Mouse (Mus musculus) frontal cortex, postnatal 14 days (tissue): ENCODE measurements around the gene Rft1.
"Not testable (repeated sequence)": the region's sequence is repeated elsewhere in the genome, so short reads cannot be mapped to it uniquely, and the experiment has no call there.

ENCODE experiments used
- DNase-seq, 2 experiments: peaks; one replicate each; pipeline ENCODE4 v3.0.0; 2022; ENCODE audit warnings: low spot score in 2 of 2

Gene Rft1

GRCm38 (mm10) chr14:30671095-30671985 lies 17.2 kb downstream of the Rft1 start:
- no peak for DNase-seq

DNA sequence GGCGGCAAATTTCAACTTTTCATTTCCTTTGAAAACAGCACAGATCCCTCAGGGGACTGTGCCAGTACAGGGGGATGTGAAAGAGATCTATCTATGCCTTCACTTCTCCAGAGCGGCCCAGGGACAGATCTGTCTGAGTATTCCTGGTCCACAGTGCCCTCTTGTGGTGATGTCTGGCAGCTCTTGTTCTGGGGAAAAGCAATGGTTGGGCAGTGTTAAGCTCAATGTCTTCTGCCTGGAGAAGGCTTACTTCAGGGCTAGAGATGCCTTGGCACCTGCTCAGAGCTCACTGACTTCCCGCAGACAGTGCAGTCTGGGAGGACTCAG lies 17.8 kb downstream of the Rft1 start:
- peak; percentile 81 to 94 for DNase-seq

DNA sequence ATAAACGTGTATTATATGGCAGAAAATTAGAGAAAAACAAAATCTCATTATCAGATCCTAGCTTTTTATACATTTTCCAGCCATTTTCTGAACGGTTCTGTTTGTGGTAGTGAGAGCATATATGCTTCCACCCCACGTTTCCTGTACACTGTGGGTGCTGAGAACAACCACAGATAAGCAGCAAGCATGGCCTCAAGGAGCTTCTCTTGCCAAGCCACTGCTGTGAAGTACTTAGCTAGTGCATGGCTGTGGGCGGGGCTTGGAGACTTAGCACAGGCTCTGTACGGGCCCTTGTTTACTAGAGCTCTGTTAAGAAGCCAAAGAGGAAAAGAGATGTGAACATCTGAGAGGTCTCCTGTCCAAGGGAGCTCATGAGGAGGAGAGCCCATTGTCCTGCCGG lies 20.8 kb downstream of the Rft1 start:
- DNase-seq: no peak

- DNase-seq: no peak
These were observed 28.0 kb downstream of the Rft1 start for GRCm38 (mm10) chr14:30682131-30682530.

DNA sequence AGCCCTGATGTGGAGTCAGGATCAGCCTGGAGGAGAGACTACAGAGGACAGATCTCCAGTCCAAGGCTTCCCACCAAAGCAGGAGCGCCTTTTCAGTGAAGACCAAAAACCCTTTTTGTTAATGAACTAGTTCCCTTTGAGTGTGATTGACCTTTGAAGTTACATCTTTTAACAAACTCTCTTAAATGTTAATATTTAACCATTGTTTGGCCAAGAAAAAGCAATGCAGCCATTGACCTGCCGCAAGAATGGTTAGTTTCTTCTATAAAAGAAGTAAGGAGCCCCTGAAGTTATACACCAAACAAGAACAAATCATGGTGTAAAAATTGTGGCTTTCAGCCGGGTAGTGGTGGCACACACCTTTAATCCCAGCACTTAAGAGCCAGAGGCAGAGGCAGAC lies 36.5 kb downstream of the Rft1 start:
- DNase-seq: no peak

GRCm38 (mm10) chr14:30692439-30692838 lies 38.3 kb downstream of the Rft1 start:
- no peak for DNase-seq

- DNase-seq: no peak
These were observed 40.6 kb downstream of the Rft1 start for GRCm38 (mm10) chr14:30694786-30695185.

- DNase-seq: peak; percentile 65 to 68
These were observed 41.4 kb downstream of the Rft1 start for GRCm38 (mm10) chr14:30695609-30696008.

DNA sequence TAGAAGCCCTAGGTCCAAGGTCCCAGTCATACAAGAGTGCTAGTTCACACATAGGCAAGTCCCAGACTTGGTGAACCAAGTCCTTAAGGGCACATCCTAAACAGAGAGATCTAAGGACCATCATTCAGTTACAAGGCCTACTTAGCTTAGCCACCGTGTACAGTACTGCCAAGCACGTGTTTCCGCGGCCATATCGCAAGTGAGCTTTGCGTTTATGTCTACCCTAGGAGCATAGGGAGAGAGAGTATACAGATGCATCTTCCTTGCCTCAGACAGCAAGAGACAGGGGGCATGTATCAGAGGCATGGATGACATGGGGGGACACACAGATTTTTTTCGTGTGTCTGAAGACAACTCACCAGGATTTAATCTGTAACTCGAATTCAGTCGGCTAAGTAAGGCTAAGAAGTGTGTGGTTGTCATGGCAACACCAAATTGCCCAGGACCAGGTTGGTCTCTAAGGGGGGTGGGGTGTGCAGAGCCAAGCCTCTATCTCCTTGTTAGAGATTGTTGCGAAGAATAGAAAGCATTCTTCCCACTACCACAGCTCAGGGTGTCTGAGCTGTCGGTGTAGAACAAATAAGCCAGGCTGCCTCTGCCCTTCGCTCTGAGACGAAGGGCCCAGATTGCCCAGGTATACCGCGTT lies 43.4 kb downstream of the Rft1 start:
- no peak for DNase-seq

DNA sequence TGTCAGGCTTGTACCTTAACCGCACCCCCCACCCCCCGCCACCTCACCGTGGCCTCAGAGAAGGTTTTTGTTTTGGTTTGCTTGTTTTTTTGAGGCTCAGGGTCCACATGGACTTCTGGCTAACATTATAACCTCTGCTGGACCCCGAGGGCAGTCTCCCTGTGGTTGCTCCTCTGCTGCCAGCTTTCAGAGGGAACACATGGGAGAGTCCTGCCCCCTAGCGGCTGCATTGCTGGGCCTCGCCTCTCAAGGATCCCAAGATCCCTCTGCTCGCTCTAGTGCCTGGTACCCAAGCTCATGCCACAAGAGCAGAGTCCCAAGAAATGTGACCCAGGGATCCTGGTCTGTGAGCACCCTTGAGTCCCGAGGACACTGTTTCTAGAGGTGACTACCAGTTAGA lies 45.5 kb downstream of the Rft1 start:
- peak in 1 of 2 experiments; percentile 34 for DNase-seq

- no peak for DNase-seq
These were observed 48.4 kb downstream of the Rft1 start for GRCm38 (mm10) chr14:30702512-30702911.

- no peak for DNase-seq
These were observed 48.9 kb downstream of the Rft1 start for GRCm38 (mm10) chr14:30703079-30703478.

- no peak for DNase-seq
These were observed 50.1 kb downstream of the Rft1 start for GRCm38 (mm10) chr14:30704098-30704855.

GRCm38 (mm10) chr14:30711892-30712291 lies 57.7 kb downstream of the Rft1 start:
- no peak for DNase-seq

GRCm38 (mm10) chr14:30713769-30714168 lies 59.6 kb downstream of the Rft1 start:
- DNase-seq: no peak

- DNase-seq: no peak
These were observed 60.8 kb downstream of the Rft1 start, which contains the start of gene Sfmbt1 for GRCm38 (mm10) chr14:30714799-30715617. Gene Sfmbt1, plus strand, starts transcription at chr14:30714849.

- peak; percentile 55 to 66 for DNase-seq
These were observed 61.5 kb downstream of the Rft1 start for GRCm38 (mm10) chr14:30715618-30716050.

- DNase-seq: peak in 1 of 2 experiments; percentile 23
These were observed 62.1 kb downstream of the Rft1 start for GRCm38 (mm10) chr14:30716051-30716952.

- DNase-seq: no peak
These were observed 62.8 kb downstream of the Rft1 start for GRCm38 (mm10) chr14:30716953-30717285.

DNA sequence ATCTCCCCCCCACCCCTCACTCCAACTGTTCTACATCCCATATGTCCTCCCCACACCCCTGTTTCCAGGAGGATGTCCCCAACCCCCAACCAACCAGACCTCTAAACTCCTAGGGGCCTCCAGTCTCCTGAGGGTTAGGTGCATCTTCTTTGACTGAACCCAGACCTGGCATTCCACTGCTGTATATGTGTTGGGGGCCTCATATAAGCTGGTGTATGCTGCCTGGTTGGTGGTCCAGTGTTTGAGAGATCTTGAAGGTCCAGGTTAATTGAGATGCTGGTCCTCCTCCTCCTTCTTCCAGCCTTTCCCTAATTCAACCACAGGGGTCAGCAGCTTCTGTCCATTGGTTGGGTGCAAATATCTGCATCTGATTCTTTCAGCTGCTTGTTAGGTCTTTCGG lies 64.5 kb downstream of the Rft1 start:
- not testable (repeated sequence) for DNase-seq

- DNase-seq: no peak
These were observed 65.4 kb downstream of the Rft1 start for GRCm38 (mm10) chr14:30719514-30719913.
